Mouse (Mus musculus) spleen, embryonic (tissue): Measurements from ENCODE around the gene Sema4b.

Experiments used
- CTCF ChIA-PET: fragments of 350-600 bp; sonication (Branson Sonifier 250); formaldehyde crosslinking; loops from one replicate; lab custom pipeline; 2022; lab: Charles Lee

The Sema4b gene

DNA sequence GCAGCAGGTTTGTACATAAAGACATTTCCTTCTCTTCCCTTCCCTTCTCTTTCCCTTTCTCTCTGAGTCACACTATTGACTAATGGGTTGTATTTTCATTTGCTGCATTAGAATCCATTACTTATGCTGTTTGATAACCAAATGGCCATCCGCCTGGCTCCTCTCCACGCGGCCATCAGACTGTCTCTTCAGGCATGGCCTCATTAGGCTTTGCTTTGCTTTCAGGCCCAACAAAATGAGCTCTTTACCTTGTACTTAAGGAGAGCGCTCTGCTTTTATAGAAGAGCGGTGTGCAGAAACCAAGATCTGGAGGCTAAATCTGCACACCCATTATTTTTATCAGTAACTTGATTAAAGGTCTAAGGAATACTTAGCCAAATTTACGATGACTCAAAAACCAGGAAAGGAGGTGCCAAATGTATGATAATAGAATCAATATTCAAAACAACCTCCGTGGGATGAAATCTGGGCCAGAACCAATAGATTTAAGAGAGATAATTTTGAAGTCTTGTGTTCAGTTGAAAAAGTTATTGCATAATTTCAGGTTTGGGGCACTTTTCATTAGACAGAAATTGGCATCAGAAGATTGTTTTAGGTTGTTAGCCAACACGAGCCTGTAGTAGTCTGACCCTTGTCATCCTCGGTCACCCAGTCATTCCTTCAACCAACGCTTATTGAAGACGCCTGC is 9.1 kb downstream of the Sema4b start:
- CTCF ChIA-PET: no interaction called here

- CTCF ChIA-PET: interaction anchor here (1.3 kb wide), 1 partner anchor 65 kb away, joined by 7 read pairs; no protein-coding TSS in a partner anchor
These were observed 10.7 kb downstream of the Sema4b start for GRCm38 (mm10) chr7:80197371-80197770.

- CTCF ChIA-PET: interaction anchor here (1.3 kb wide), 1 partner anchor 66 kb away, joined by 7 read pairs; no protein-coding TSS in a partner anchor
These were observed 11.5 kb downstream of the Sema4b start for GRCm38 (mm10) chr7:80197941-80198778.

GRCm38 (mm10) chr7:80198863-80199262 is 12.2 kb downstream of the Sema4b start:
- CTCF ChIA-PET: interaction anchor here (1.3 kb wide), 1 partner anchor 67 kb away, joined by 7 read pairs; no protein-coding TSS in a partner anchor

DNA sequence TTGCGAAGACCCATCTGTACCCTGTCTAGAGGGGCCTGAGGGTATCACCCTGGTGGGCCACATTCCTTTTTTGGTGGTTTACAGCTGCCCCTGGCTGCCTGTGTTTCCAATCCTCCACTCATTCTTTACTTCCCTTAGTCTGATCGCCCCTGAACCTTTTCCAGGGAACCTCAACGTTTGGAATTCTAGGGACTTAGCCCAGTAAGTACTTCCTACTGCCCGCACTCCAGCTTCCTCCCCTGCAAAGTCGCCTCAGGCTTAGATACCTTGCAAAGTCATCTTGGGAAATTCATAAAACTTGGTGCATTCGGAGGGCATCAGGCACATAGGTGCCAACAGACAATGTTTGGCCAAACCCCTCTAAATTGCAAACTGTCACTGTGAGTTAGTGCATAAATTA is 12.6 kb downstream of the Sema4b start:
- CTCF ChIA-PET: interaction anchor here (0.8 to 1.3 kb wide), 2 partner anchors 10 to 12 kb away, joined by 4 read pairs; no protein-coding TSS in a partner anchor

DNA sequence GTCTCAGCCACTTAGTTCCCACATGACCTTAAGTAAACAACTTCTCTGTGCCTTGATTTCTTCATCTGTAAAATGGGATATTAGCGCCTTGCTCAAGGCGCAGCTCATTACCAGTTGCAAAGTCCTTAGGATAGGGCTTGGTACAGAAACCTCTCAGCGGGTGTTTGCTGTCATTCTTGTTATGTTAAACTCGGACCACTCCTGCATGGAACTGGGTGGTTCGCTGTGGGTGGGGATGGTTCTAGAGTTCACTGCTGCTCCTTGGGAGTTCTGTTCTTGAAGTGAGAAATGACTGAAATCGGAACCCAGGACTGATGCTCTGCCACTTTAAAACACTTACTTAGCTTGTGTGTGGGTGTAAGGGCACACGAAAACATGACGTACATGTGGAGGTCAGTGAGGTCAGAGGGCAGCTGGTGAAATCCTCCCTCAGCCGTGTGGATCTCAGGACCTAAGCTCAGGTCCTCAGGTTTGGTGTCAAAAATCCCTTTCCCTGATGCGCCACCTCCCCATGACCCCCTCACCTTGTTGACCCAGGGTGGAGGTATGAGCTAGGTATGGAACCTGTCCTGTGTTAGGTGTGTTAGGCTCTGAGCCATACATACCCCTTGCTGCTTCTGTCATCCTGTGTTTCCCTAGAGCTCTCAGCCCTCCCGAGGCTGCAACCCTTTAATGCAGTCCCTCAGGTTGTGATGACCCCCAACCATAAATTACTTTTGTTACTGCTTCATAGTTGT is 13.4 kb downstream of the Sema4b start:
- CTCF ChIA-PET: interaction anchor here (0.7 to 1.3 kb wide), 3 partner anchors 9 to 33 kb away, joined by 3 to 4 read pairs (median 4); partner anchors contain the start of genes Cib1 and Gdpgp1

DNA sequence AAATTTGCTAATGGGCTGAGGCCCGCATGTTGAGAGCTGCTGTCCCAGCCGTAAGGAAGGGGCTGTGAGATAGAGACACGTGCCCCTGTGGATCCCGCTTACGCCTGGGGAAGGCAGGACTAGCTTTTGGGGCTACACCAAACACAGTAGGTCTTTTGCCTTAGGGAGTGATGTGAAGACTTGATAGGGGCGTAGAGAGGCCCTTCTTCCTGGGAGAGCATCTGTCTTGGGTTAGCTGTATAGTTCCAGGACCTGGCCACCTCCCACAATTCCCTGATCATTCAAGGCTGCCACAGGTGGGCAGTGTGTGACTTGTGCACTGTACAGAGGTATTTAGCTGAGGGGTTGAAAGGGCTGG is 13.9 kb downstream of the Sema4b start:
- CTCF ChIA-PET: interaction anchor here (0.7 to 1.3 kb wide), 4 partner anchors 9 to 173 kb away, joined by 3 to 4 read pairs (median 3); partner anchors contain the start of genes Cib1 and Gdpgp1

- CTCF ChIA-PET: interaction anchor here (0.8 to 1.0 kb wide), 3 partner anchors 13 to 172 kb away, joined by 3 read pairs; no protein-coding TSS in a partner anchor
These were observed 14.4 kb downstream of the Sema4b start for GRCm38 (mm10) chr7:80200963-80201539.

DNA sequence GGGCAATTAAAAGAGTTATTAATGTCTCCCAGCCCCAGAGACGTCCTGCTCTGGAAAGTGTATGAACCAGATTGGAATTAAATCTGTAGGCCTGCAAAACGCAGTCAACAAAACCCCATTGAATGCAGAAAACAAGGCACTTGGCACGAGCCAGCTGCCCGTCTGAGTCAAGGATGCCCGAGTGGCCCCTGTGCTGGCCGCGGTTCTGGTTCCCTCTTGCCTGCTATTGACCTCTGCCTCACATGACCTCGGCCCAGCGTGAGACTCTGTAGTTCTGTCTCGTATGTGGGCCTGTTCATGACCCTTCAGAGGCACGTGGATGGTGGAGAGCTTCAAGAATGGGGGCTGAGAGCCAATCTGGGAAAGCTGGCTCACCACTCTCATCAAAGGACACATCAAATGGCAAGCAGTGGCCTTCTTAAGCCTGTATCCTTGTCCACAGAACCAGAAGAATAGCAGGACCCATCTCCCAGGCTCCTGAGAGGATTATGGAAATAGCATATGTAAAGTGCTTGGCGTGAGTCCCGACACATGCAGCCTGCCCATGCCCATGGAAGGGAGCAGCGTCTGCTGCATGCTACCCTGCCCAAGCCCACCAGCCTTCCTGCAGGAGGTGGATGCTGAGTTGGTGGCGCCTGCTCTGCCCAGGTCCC is 15.4 kb downstream of the Sema4b start:
- CTCF ChIA-PET: interaction anchor here (0.6 to 0.9 kb wide), 3 partner anchors 9 to 61 kb away, joined by 3 read pairs; no protein-coding TSS in a partner anchor

- CTCF ChIA-PET: interaction anchor here (0.6 to 0.9 kb wide), 4 partner anchors 8 to 88 kb away, joined by 3 read pairs; partner anchors contain the start of gene Idh2
These were observed 16.3 kb downstream of the Sema4b start for GRCm38 (mm10) chr7:80202961-80203360.

DNA sequence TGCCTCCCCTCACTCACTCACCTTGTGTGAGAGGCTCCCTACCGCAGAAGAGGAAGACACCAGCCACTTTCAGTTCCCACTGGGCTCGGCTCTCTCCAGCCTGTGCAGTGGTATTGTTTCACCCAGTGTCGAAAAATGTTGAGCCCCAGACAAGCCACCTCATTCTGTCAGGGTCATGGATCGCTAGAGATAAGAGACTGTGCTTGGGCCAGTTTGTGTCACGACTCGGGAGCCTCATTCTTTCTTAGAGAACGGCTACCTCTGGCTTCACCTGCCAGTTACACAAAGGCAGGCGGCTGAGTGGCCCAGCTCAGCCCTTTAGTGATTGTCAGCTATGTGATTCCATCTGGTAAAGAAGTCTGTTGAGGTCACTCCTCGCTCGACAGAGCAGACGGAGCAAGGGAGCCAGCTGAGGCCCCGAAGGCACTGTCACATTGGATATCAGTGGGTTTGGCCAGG is 17.0 kb downstream of the Sema4b start:
- CTCF ChIA-PET: no interaction called here

GRCm38 (mm10) chr7:80204362-80204761 is 17.7 kb downstream of the Sema4b start:
- CTCF ChIA-PET: no interaction called here

GRCm38 (mm10) chr7:80204961-80205360 is 18.3 kb downstream of the Sema4b start:
- CTCF ChIA-PET: no interaction called here

GRCm38 (mm10) chr7:80205705-80206589 is 19.3 kb downstream of the Sema4b start:
- CTCF ChIA-PET: interaction anchor here (1.0 kb wide), 1 partner anchor 64 kb away, joined by 3 read pairs; no protein-coding TSS in a partner anchor

GRCm38 (mm10) chr7:80207314-80207731 is 20.7 kb downstream of the Sema4b start:
- CTCF ChIA-PET: interaction anchor here (0.7 kb wide), 1 partner anchor 66 kb away, joined by 3 read pairs; no protein-coding TSS in a partner anchor

DNA sequence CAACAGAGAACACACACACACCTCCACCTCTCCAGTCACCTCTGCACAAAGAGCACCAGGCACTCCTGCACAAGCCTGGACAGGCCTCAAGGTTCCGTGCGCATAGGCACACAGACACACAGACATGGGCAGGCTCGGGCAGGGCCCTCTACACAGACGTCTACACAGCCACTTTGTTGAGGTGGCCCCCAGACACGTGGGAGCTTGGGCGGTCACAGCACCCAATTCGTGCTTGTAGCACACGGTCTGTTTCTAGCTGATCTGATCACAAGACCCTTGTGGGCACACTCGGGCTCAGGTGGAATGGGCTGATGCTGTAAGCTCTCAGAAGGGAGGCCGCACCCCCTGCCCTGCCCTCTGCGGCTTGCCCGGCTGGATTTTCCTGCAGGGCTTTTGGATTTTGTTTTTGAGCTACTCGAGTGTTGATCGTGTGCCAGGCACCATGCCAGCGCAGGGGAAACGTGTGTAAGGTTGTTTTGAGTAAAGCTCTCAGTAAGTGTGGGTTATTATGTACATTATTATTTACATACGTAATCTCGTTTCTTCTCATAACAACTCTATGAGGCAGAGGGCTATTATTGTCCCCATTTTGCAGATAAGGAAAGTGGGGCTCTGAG is 21.5 kb downstream of the Sema4b start:
- CTCF ChIA-PET: interaction anchor here (0.6 to 0.7 kb wide), 2 partner anchors 31 to 67 kb away, joined by 3 to 11 read pairs; no protein-coding TSS in a partner anchor

DNA sequence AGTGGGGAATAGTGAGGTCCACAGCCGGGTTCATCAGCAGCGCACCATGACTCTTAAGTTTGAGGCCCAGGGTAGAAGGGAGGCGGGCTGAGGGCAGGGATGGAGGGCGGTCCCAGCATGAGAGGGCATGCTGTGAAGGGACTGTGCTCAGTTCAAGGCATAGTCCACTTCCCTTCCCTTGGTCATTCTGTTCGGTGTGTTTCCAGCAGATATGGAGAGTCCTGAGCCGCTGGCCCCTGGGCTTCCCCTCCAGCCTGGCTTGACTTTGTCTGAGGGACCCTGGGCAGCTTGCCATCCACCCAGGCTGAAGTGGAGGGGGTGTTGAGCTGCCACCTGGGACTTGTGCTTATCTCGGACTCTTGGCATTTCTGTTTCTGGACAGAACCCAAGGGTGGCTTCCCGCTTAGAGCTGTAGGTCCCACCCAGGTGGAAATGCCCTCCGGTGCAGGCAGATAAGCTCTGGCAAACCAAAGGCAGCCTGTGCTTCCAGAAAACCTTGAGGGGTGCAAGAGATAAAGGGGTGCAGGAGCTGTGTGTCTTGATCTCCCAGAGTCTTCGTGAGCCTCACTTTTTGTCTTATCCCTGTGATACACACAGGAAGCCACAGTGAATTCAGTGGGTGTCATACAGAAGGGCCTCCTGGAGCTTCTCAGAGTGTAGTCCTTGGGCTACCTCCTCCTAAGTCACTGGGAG is 22.2 kb downstream of the Sema4b start:
- CTCF ChIA-PET: interaction anchor here (0.6 to 1.4 kb wide), 2 partner anchors 9 to 32 kb away, joined by 4 to 11 read pairs; no protein-coding TSS in a partner anchor

GRCm38 (mm10) chr7:80209669-80210068 is 23.0 kb downstream of the Sema4b start:
- CTCF ChIA-PET: interaction anchor here (0.7 to 1.4 kb wide), 2 partner anchors 10 to 69 kb away, joined by 3 to 4 read pairs; no protein-coding TSS in a partner anchor
